Mouse (Mus musculus) hindbrain, postnatal 0 days (tissue): Measurements from ENCODE around the gene Chga. TPM values are rescaled to one million over a fixed set of nuclear protein-coding genes. Genes with fewer than 3 reads are reported as not detected.

ENCODE experiments used
- ATAC-seq: fragments of 200-750 bp; cut with Nextera tagmentation; 2 replicates; pipeline ENCODE4 v1.8.0; 2017; ENCODE audit warnings: mild to moderate bottlenecking, moderate TSS enrichment, moderate library complexity
- DNase-seq: peaks from one replicate; pipeline ENCODE4 v3.0.0-alpha.2; 2015; ENCODE audit warnings: low spot score
- H3K27ac ChIP-seq: fragments of 300-500 bp; sonication (generic); 2 replicates; pipeline ENCODE4 v1.5.1; 2014; ENCODE audit warnings: mild to moderate bottlenecking
- H3K27me3 ChIP-seq: fragments of 300-500 bp; sonication (generic); 2 replicates; pipeline ENCODE4 v1.6.1; 2014; ENCODE audit warnings: low read length, mixed read lengths; ENCODE audit not compliant: insufficient read depth
- H3K36me3 ChIP-seq: fragments of 300-500 bp; sonication (generic); 2 replicates; pipeline ENCODE4 v1.6.1; 2014; ENCODE audit warnings: low read length, mixed read lengths; ENCODE audit not compliant: insufficient read depth
- H3K4me1 ChIP-seq: fragments of 300-500 bp; sonication (generic); 2 replicates; pipeline ENCODE4 v1.6.1; 2014; ENCODE audit warnings: antibody characterized with exemption, low read length, mixed read lengths; ENCODE audit not compliant: insufficient read depth
- H3K4me2 ChIP-seq: fragments of 300-500 bp; sonication (generic); 2 replicates; pipeline ENCODE4 v1.6.1; 2014; ENCODE audit warnings: low read depth, mild to moderate bottlenecking, low read length, moderate library complexity, mixed read lengths
- H3K4me3 ChIP-seq: fragments of 300-500 bp; sonication (generic); 2 replicates; pipeline ENCODE4 v1.5.1; 2014; ENCODE audit warnings: low read length
- H3K9ac ChIP-seq: fragments of 300-500 bp; sonication (generic); replicated peaks from 2 replicates; pipeline ENCODE4 v1.6.1; 2014; ENCODE audit warnings: mild to moderate bottlenecking, low read length, moderate library complexity, mixed read lengths
- H3K9me3 ChIP-seq: fragments of 300-500 bp; sonication (generic); 2 replicates; pipeline ENCODE4 v1.6.1; 2016; ENCODE audit warnings: low read length, mixed read lengths
- CTCF ChIP-seq: IDR thresholded peaks from 2 replicates; pipeline ENCODE4 v1.5.1; 2016; ENCODE audit warnings: antibody characterized with exemption, control low read depth, low read depth
- WGBS: fragments of 180-500 bp; shearing (Covaris S2); extraction: QIAGEN DNeasy Blood & Tissue Kit; methylation state at CpG from one replicate; pipeline ENCODE4 v1.1.7; 2014; 5-methylcytosine and 5-hydroxymethylcytosine counted together
- polyA plus RNA-seq: library from polyadenylated mRNA; unstranded; fragments of >200 nt; fragmentation: Nextera tagmentation; extraction: Ambion mirVana; gene quantifications from 2 replicates; pipeline ENCODE4 v1.2.1, GENCODE M21; 2015
- total RNA-seq: library from RNA; depleted of rRNA; stranded (reverse); fragments of >200 nt; gene quantifications from 2 replicates; pipeline ENCODE4 v1.2.3, GENCODE M21; 2014

Gene Chga
- total and polyA plus RNA-seq, 2 experiments from 2014 or later = 160 to 255 TPM

DNA sequence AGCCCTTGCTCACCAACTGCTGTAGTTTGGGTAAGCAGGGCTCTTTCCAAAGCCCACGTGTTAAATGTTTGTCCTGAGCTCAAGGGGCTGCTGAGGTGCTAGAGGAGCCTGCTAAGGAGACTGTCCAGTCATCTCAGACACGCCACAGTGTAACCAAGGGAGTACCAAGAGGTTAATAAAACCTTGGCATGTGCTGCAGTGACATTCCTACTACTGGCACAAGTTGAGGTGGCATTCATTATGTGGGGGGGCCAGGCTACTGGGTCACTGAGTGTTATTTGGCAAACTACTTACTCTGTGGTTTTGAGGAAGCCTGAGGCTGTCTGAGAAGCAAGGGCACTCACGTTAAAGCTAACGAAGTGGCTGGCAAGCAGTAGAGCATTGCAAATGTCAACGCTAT is 16.0 kb downstream of the Chga start:
- Histone ChIP-seq H3K36me3 (peaks cover 7% of the 10 kb centered on the region; the same call in 1 of the 2 replicates), H3K27ac (no peak overlapping the region), H3K9me3 (no peaks in the 10 kb centered on the region), H3K4me3 (no peak overlapping the region), H3K4me2 (no peak overlapping the region), H3K9ac (no peak overlapping the region), H3K4me1 (no peaks in the 10 kb centered on the region), H3K27me3 (no peaks in the 10 kb centered on the region)
- ATAC-seq (no peak), DNase-seq (no peak)
- TF ChIP-seq CTCF = no peak
- WGBS = 63% methylated on average over 5 of the region's 5 CpGs

DNA sequence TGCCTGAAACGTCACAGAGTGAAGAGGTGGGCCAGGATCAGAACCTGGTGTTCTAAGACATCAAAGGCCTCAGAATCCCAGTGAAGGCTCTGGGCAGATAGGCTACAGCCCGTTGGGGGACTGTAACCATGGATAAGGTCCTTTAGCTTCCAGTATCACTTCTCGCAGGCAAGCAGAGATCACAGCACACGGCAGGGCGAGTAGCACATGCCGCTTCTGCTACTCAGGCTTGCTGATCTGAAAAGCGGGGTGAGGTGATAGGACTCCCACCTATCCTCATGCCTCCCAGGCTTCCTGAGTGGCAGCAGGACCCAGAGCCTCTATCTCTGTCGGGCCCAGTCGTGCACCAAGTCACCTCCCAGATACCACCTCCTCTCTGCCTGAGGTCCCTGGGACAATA is 16.9 kb downstream of the Chga start:
- Histone ChIP-seq H3K9me3 (no peaks in the 10 kb centered on the region), H3K36me3 (peaks cover 7% of the 10 kb centered on the region; the same call in 1 of the 2 replicates)

DNA sequence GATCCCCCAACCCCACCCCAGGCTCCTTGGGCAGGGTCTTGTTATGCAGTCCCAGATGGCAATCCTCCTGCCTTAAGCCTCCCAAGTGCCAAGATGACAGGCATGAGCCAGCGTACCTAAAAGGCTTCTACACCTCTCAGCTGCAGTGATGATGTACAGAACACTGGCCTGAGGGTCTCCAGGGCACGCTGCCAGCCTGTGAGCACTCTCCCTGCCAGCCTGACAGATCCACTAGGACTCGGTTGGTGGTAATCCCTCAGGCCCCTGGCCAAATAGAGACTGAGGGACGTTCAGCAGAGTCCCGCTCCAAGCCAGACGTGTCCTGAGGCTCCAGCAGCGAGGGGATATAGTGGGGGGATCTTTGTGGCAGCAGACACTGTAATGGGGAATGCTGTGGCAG is 18.3 kb downstream of the Chga start:
- peak; percentile 40 for DNase-seq
- Histone ChIP-seq H3K36me3 (peaks cover 7% of the 10 kb centered on the region; the same call in 1 of the 2 replicates), H3K4me3 (no peak overlapping the region), H3K9me3 (no peaks in the 10 kb centered on the region), H3K27ac (no peak overlapping the region), H3K27me3 (no peaks in the 10 kb centered on the region), H3K9ac (no peak overlapping the region), H3K4me2 (no peak overlapping the region), H3K4me1 (no peaks in the 10 kb centered on the region)
- WGBS = 45% methylated on average over 7 of the region's 7 CpGs
- no peak for TF ChIP-seq CTCF
- no peak for ATAC-seq

More for the DNA sequence above, 16.9 kb downstream of the Chga start:
- DNase-seq (no peak), ATAC-seq (no peak)
- Histone ChIP-seq H3K27ac (no peak overlapping the region), H3K27me3 (no peaks in the 10 kb centered on the region), H3K4me1 (no peaks in the 10 kb centered on the region), H3K4me2 (no peak overlapping the region), H3K4me3 (no peak overlapping the region), H3K9ac (no peak overlapping the region)
- TF ChIP-seq CTCF = no peak
- WGBS = 94% methylated on average over 9 of the region's 9 CpGs

GRCm38 (mm10) chr12:102575541-102576329 is 21.0 kb downstream of the Chga start:
- H3K9ac ChIP-seq = no peak overlapping the region
- no peak overlapping the region for H3K4me2 ChIP-seq
- 74% methylated on average over 5 of the region's 5 CpGs for WGBS
- H3K36me3 ChIP-seq = no peaks in the 10 kb centered on the region; the same call in 1 of the 2 replicates
- H3K4me3 ChIP-seq = no peak overlapping the region
- H3K9me3 ChIP-seq = no peaks in the 10 kb centered on the region
- no peaks in the 10 kb centered on the region for H3K4me1 ChIP-seq
- DNase-seq (no peak), ATAC-seq (no peak)
- no peaks in the 10 kb centered on the region for H3K27me3 ChIP-seq
- H3K27ac ChIP-seq = no peak overlapping the region
- peak; percentile 35; the same call in 1 of the 2 replicates for TF ChIP-seq CTCF

DNA sequence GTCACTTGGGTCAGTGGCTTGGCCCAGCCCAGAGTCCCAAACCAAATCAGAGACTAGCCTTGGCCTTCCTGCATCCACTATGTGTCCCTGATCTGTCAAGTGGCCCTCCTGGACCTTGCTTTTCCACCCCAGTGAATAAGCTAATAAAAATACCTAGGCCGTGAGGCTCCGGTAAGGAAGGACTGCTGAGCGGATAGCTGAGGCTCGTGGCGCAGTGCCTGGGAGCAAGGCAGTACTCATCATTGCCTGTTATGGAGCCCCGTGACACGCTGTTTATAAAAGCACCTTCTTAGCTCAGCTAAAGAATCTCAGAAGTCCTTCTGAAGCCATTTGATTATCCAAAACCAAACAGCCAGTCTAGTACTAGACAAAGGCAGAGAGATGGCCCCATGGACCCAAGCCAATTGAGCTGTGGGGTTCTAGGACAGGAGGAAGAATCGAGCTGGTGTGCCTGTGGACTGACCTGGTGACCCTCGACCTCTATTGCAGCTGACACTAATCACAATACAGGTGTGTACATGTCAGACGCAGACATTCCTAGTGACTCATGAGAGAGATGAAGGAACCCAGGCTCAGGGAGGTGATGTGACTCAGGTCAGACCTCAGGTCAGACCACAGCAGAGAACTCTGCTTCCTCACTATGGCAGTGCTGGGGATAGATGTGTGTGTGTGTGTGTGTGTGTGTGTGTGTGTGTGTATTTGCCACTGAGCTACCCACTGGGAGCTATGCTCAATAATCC is 22.1 kb downstream of the Chga start:
- H3K4me2 ChIP-seq = no peak overlapping the region
- H3K36me3 ChIP-seq = no peaks in the 10 kb centered on the region; the same call in 1 of the 2 replicates
- no peak overlapping the region for H3K4me3 ChIP-seq
- no peak for TF ChIP-seq CTCF
- no peak overlapping the region for H3K9ac ChIP-seq
- DNase-seq (no peak), ATAC-seq (no peak)
- no peaks in the 10 kb centered on the region for H3K27me3 ChIP-seq
- H3K4me1 ChIP-seq = no peaks in the 10 kb centered on the region
- WGBS = 82% methylated on average over 10 of the region's 10 CpGs
- no peaks in the 10 kb centered on the region for H3K9me3 ChIP-seq
- H3K27ac ChIP-seq = no peak overlapping the region

DNA sequence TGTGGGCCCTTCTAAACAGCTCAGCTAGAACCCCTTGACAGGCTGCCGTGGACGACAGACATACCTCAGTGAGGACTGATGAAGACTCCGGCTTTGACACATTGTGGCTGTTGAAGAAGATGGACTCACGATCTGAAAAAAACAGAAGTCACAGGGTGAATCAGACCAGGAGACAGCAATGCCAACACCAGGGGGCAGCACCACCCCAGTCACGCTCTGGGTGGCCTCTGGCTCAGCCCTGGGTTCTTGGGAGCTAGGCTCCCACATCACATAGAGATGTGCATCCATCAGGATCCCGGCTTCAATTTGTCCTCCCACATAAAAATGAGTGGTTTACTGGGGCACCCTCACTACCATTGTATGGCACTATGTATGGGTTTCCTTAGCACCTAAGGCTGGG is 24.3 kb downstream of the Chga start:
- Histone ChIP-seq H3K4me2 (no peak overlapping the region), H3K4me1 (no peaks in the 10 kb centered on the region), H3K27me3 (no peaks in the 10 kb centered on the region), H3K9me3 (no peaks in the 10 kb centered on the region), H3K36me3 (no peaks in the 10 kb centered on the region; the same call in 1 of the 2 replicates), H3K9ac (no peak overlapping the region), H3K4me3 (no peak overlapping the region), H3K27ac (no peak overlapping the region)
- 59% methylated on average over 6 of the region's 6 CpGs for WGBS
- DNase-seq (peak; percentile 78), ATAC-seq (peak; percentile 65)
- peak; percentile 81 for TF ChIP-seq CTCF
